Mouse (Mus musculus): ENCODE results near the gene Ankrd33. TPM values are rescaled to one million over a fixed set of nuclear protein-coding genes. Genes with fewer than 3 reads are reported as not detected.

Ankrd33 gene
- polyA plus RNA-seq, 1 experiment from 2014 or later, result not detected

- peaks cover 90% of the 10 kb centered on the region for H3K4me1 ChIP-seq (replicated peaks)
Measured at GRCm38 (mm10) chr15:101077001-101077812, 38.3 kb upstream of the Ankrd33 start.

DNA sequence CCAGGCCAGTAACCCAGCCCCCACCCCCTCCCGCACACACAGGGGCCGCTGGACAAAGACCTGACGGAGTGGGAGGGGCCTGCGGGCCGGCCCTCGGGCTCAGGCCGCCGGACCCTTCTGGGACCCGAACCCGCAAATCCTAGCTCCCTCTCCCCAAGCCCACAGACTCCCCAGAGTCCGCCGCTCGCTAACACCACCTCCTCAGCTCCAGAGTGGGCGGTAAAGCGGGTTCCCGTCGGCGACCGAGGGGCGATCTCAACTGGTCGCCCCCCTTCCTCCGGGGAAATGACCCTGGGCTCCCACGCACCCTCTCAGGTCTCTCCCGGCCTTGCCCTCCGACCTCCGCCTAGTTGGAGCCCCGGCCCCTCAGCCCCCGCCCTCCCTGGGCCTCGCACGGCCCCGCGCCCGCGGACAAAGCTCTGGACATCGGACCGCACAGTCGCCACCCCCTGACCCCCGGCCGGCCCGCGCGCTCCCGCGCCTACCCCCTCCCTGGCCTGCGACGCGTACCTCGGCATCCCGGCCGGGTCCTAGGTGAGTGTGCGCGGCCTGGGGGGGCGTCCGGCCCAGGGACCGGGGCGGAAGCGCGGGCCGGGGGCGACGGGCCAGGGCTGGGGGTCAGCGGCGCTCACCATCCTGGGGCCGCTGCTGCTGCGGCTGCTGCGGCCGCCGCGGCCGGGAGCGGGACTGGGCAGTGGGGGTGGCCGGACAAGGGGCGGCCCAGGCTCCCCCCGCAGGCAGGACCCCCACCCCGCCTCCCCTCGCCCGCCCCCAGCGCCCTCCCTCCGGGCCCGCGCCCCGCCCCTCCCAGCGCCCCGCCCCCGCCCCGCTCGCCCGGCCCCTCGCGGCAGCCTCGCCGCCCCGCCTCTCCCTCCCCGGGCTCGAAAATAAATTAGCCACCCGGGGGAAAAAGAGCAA is 37.5 kb upstream of the Ankrd33 start, which contains the start of gene Fignl2:
TSS of gene Fignl2 (minus strand) at position 755 of the 918 bp plus-strand sequence.
- Histone ChIP-seq H3K27ac (peak within 1 kb of the TSS; percentile 97), H3K27me3 (ENCODE audit: insufficient read depth, poor library complexity, severe bottlenecking) (no peaks in the 10 kb centered on the region; the same call in 1 of the 2 replicates), H3K36me3 (peaks cover 17% of the 10 kb centered on the region), H3K9me3 (no peaks in the 10 kb centered on the region), H3K4me3 (peak within 1 kb of the TSS; percentile 95), H3K4me1 (replicated peaks) (peaks cover 87% of the 10 kb centered on the region)
- under 1% methylated on average over 96 of the region's 96 CpGs for WGBS
- peak; percentile 84 for DNase-seq (ENCODE audit: low spot score)

More at GRCm38 (mm10) chr15:101077001-101077812, 38.3 kb upstream of the Ankrd33 start:
- H3K9me3 ChIP-seq, result no peaks in the 10 kb centered on the region
- WGBS, result under 1% methylated on average over 34 of the region's 34 CpGs
- H3K27ac ChIP-seq, result peak overlapping the region; percentile 97
- peak overlapping the region; percentile 95 for H3K4me3 ChIP-seq
- peak; percentile 74 for DNase-seq (ENCODE audit: low spot score)
- H3K27me3 ChIP-seq (ENCODE audit: insufficient read depth, poor library complexity, severe bottlenecking), result no peaks in the 10 kb centered on the region
- peaks cover 23% of the 10 kb centered on the region for H3K36me3 ChIP-seq

GRCm38 (mm10) chr15:101078731-101079156 is 36.8 kb upstream of the Ankrd33 start:
- peaks cover 10% of the 10 kb centered on the region for H3K36me3 ChIP-seq
- under 1% methylated on average over 30 of the region's 30 CpGs for WGBS
- peak; percentile 89 for DNase-seq (ENCODE audit: low spot score)
- H3K4me3 ChIP-seq, result peak overlapping the region; percentile 95
- H3K27ac ChIP-seq, result peak overlapping the region; percentile 97
- H3K4me1 ChIP-seq (replicated peaks), result peaks cover 80% of the 10 kb centered on the region
- no peaks in the 10 kb centered on the region; the same call in 1 of the 2 replicates for H3K27me3 ChIP-seq (ENCODE audit: insufficient read depth, poor library complexity, severe bottlenecking)
- no peaks in the 10 kb centered on the region for H3K9me3 ChIP-seq

- no peak overlapping the region for H3K4me3 ChIP-seq
Measured at GRCm38 (mm10) chr15:101080031-101080520, 35.5 kb upstream of the Ankrd33 start.

DNA sequence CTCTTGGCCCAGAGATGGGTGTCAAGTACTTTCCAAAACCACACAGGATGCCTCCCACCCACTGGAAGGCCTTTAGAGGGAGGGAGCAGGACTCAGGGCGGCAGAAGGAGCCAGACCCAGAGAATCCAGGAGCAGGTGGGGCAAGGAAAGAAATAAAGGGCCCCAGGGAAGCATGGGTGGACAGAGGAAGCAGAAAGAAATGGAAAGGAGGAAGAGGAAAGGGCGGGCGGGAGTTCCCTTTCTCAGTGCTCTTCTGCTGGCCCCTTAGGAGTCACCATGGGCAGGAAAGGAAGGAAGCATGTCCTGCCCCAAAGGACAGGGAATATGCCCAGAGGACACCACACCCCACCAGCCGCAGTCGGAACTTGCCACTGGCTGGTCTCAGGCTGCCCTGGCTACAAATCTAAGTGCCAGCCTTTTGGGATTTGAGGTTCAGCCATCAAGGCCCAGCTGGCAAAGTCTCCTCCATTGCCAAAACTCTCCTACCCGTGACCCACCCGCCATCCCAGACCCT is 34.5 kb upstream of the Ankrd33 start:
- no peaks in the 10 kb centered on the region for H3K9me3 ChIP-seq
- H3K4me1 ChIP-seq (replicated peaks), result peaks cover 65% of the 10 kb centered on the region
- H3K27me3 ChIP-seq (ENCODE audit: insufficient read depth, poor library complexity, severe bottlenecking), result no peaks in the 10 kb centered on the region; the same call in 1 of the 2 replicates
- no peak for DNase-seq (ENCODE audit: low spot score)
- H3K4me3 ChIP-seq, result no peak overlapping the region
- H3K27ac ChIP-seq, result peak overlapping the region; percentile 69
- no peaks in the 10 kb centered on the region for H3K36me3 ChIP-seq
- 74% methylated on average over 7 of the region's 7 CpGs for WGBS

More at GRCm38 (mm10) chr15:101080031-101080520, 35.5 kb upstream of the Ankrd33 start:
- no peaks in the 10 kb centered on the region for H3K9me3 ChIP-seq
- H3K27me3 ChIP-seq (ENCODE audit: insufficient read depth, poor library complexity, severe bottlenecking), result no peaks in the 10 kb centered on the region; the same call in 1 of the 2 replicates
- 79% methylated on average over 9 of the region's 9 CpGs for WGBS
- no peak for DNase-seq (ENCODE audit: low spot score)
- H3K27ac ChIP-seq, result peak overlapping the region; percentile 69
- H3K4me1 ChIP-seq (replicated peaks), result peaks cover 75% of the 10 kb centered on the region
- H3K36me3 ChIP-seq, result no peaks in the 10 kb centered on the region

DNA sequence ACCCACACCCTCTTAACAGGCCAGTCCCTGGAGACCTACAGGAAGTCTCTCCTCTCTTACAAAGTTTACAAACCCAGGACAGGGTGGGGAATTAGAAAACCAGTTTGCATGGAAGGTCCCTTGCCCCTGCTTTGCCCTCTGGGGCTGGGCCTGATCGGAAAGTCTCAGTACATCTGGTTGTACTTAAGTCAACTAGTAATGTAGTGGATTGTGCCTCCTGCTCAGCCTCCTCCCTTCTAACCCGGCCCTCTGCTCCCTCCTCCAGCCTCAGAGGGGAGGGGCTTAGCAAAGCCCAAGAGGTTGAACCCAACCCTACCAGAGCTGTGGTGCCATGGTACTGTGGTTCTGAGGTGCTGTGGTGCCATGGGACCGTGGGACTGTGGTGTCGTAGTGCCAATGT is 33.3 kb upstream of the Ankrd33 start:
- Histone ChIP-seq H3K4me1 (replicated peaks) (peaks cover 58% of the 10 kb centered on the region), H3K36me3 (no peaks in the 10 kb centered on the region), H3K27me3 (ENCODE audit: insufficient read depth, poor library complexity, severe bottlenecking) (no peaks in the 10 kb centered on the region; the same call in 1 of the 2 replicates), H3K9me3 (no peaks in the 10 kb centered on the region), H3K4me3 (no peak overlapping the region), H3K27ac (peak overlapping the region; percentile 69)
- DNase-seq (ENCODE audit: low spot score), result no peak
- WGBS, result 51% methylated on average over 4 of the region's 4 CpGs

DNA sequence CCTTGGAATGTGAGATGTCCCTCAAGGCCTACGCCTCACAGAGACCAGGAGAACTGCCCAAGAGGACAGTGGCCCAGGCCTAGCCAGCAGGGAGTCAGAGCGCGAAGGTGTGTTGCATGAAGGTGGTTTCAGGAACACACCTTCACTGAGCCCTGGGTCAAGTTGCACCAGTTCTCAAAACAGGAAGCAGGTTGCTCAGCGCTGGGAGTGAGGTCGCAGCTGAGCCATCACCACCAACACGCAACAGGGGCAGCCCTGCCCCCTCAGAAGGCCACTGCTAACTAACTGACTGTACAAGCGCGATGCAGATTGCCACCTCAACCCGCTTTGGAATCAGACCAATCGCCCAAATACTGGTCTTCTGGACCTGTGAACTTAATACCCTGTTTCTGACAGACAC is 31.1 kb upstream of the Ankrd33 start:
- Histone ChIP-seq H3K27ac (peak overlapping the region; percentile 23; the same call in 1 of the 2 replicates), H3K36me3 (no peaks in the 10 kb centered on the region), H3K4me1 (replicated peaks) (peaks cover 56% of the 10 kb centered on the region), H3K4me3 (no peak overlapping the region), H3K27me3 (ENCODE audit: insufficient read depth, poor library complexity, severe bottlenecking) (no peaks in the 10 kb centered on the region; the same call in 1 of the 2 replicates), H3K9me3 (no peaks in the 10 kb centered on the region)
- DNase-seq (ENCODE audit: low spot score), result no peak
- WGBS, result 68% methylated on average over 10 of the region's 10 CpGs

DNA sequence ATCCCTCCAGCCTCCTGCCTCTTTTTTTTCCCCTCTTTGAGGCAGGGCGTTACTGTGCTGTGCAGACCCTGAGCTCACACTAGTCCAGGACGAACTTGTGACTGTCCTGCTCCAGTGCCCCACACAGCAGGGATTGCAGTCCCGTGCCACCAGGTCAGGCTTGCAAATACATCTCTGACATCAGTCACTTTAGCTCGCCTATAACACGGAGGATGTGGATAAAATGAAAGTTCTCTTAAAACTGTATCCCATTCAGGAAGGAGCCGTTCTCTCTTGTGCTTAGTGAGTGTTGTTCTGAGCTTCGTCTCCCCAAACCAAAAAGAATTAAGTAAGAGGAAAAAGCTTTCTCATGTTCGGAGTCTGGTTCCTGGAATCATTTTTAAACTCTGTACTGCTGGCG is 29.1 kb upstream of the Ankrd33 start:
- Histone ChIP-seq H3K9me3 (no peaks in the 10 kb centered on the region), H3K27ac (no peak overlapping the region), H3K4me1 (replicated peaks) (peaks cover 41% of the 10 kb centered on the region), H3K27me3 (ENCODE audit: insufficient read depth, poor library complexity, severe bottlenecking) (peaks cover 3% of the 10 kb centered on the region; the same call in 1 of the 2 replicates), H3K36me3 (no peaks in the 10 kb centered on the region), H3K4me3 (no peak overlapping the region)
- 71% methylated on average over 9 of the region's 9 CpGs for WGBS
- no peak for DNase-seq (ENCODE audit: low spot score)

DNA sequence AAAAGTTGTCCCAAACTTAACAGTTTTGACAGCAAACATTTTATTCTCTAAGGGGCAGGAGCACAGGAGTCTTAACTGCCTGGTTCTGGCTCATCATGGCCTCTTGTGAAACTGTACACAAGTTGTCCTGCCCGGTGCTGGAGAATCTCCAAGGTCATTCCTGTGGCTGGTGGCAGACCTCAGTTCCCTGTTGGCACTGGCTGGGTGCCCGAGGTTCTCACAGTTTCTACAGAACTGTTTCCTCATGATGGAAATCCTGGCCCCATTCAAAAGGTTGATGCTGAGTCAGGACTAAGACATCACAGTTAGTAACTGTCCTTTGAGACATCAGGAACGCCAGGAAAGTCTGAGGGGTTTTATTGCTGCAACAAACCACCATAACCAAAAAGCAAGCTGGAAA is 28.6 kb upstream of the Ankrd33 start:
- Histone ChIP-seq H3K9me3 (no peaks in the 10 kb centered on the region), H3K27ac (no peak overlapping the region), H3K4me3 (no peak overlapping the region), H3K36me3 (no peaks in the 10 kb centered on the region), H3K27me3 (ENCODE audit: insufficient read depth, poor library complexity, severe bottlenecking) (peaks cover 8% of the 10 kb centered on the region), H3K4me1 (replicated peaks) (peaks cover 41% of the 10 kb centered on the region)
- no peak for DNase-seq (ENCODE audit: low spot score)
- 82% methylated on average over 3 of the region's 3 CpGs for WGBS

DNA sequence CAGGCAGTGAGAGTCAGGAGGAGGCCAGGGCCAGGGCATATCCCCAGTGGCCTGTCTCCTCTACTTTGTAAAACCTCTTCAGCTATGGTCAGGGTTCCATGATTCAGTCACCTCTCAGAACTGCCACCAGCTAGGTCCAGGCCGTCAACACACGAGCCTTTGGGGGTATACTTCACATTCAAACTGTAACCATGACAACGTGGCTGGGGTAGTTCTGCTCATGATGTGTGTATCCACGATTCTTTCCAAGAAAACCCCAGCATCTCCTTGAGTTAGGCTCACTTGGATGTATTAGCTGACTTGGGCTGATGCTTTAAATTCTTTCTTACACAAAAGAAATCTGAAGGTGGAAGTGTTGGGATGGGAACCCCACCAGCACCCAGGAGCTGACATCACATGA is 27.3 kb upstream of the Ankrd33 start:
- no peak for DNase-seq (ENCODE audit: low spot score)
- no peaks in the 10 kb centered on the region for H3K9me3 ChIP-seq
- 58% methylated on average over 4 of the region's 4 CpGs for WGBS
- H3K27ac ChIP-seq, result peak overlapping the region; percentile 12; the same call in 1 of the 2 replicates
- peaks cover 9% of the 10 kb centered on the region for H3K27me3 ChIP-seq (ENCODE audit: insufficient read depth, poor library complexity, severe bottlenecking)
- H3K4me1 ChIP-seq (replicated peaks), result peaks cover 46% of the 10 kb centered on the region
- H3K36me3 ChIP-seq, result no peaks in the 10 kb centered on the region
- H3K4me3 ChIP-seq, result no peak overlapping the region

DNA sequence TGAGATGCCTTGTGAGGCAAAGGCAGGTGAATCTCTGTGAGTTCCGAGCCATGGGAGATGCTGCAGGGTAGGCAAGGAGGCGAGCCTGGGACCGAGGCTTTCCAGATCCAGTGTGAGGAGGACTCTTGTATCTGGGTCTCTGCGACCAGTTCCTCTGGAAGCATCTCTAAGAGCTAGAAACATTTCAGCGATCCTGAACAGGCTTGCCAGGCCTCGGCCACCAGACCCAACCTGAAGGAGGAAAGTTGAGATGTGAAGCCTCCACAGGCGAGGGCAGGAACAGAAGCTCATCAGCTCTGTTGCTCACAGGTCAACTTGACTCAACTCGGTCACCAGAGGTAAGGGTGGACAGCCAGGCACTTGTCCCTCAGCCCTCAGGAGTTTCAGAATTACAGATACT is 24.0 kb upstream of the Ankrd33 start:
- H3K4me3 ChIP-seq, result no peak overlapping the region
- peaks cover 22% of the 10 kb centered on the region for H3K27me3 ChIP-seq (ENCODE audit: insufficient read depth, poor library complexity, severe bottlenecking)
- peak overlapping the region; percentile 89 for H3K27ac ChIP-seq
- no peak for DNase-seq (ENCODE audit: low spot score)
- WGBS, result 94% methylated on average over 8 of the region's 8 CpGs
- no peaks in the 10 kb centered on the region for H3K9me3 ChIP-seq
- peaks cover 68% of the 10 kb centered on the region for H3K4me1 ChIP-seq (replicated peaks)
- H3K36me3 ChIP-seq, result no peaks in the 10 kb centered on the region

DNA sequence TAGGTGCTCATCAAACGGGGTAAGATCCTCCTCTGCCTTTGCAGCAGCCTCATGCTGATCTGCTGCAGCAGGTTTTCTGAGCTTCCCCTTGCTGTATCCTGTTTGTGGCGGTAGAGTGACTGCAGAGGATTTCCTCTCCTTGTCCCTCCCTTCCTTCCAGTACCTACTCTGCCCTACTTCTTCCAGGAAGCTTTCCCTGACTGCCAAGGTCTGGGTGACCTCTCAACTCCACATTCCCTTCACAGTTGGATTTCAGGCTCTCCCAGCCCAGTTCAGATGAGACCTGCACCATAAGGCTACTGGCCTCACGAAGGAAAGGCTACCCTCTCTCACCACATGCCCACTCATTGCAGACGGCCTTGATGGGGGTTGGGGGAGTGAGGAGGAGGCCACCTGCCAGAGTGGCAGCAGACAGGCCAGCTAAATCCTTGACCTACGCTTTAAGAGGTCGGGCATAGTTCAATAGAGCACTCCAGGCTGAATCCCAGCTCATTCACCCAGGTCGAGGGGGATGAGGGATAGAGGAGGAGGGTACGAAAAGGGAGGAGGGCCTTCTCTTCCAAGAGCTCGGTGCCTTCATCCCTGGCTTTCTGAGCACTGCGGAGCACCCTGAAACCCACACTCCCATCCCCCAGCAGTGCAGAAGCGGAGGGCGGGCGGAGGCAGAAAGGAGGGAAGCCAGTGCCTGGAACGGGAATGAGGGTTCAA is 23.3 kb upstream of the Ankrd33 start:
- Histone ChIP-seq H3K27ac (peak overlapping the region; percentile 89), H3K27me3 (ENCODE audit: insufficient read depth, poor library complexity, severe bottlenecking) (peaks cover 27% of the 10 kb centered on the region), H3K36me3 (no peaks in the 10 kb centered on the region), H3K4me3 (peak overlapping the region; percentile 34), H3K4me1 (replicated peaks) (peaks cover 75% of the 10 kb centered on the region), H3K9me3 (no peaks in the 10 kb centered on the region)
- peak; percentile 56 for DNase-seq (ENCODE audit: low spot score)
- WGBS, result 17% methylated on average over 14 of the region's 14 CpGs

Data from hindbrain, embryonic 10.5 days (tissue).